Mouse (Mus musculus): ENCODE data around the gene Bad.
A peak's percentile ranks its signal among the peaks of the same experiment; 100 is the strongest.
"Not testable (repeated sequence)": the region's sequence is repeated elsewhere in the genome, so short reads cannot be mapped to it uniquely, and the experiment has no call there.

The Bad gene

GRCm38 (mm10) chr19:6941372-6942248 lies at the start of gene Bad:
Bad (plus strand) TSS chr19:6941861.
- DNase-seq, result peak; percentile 95

- DNase-seq, result no peak
These were observed 49.1 kb upstream of the Bad start for GRCm38 (mm10) chr19:6892512-6892911.

- DNase-seq, result no peak
These were observed 47.8 kb upstream of the Bad start for GRCm38 (mm10) chr19:6893731-6894451.

GRCm38 (mm10) chr19:6895608-6896305 lies 45.9 kb upstream of the Bad start:
- DNase-seq, result not testable (repeated sequence)

GRCm38 (mm10) chr19:6899641-6900040 lies 42.0 kb upstream of the Bad start:
- DNase-seq, result no peak

- no peak for DNase-seq
These were observed 38.6 kb upstream of the Bad start for GRCm38 (mm10) chr19:6903031-6903430.

- no peak for DNase-seq
These were observed 36.8 kb upstream of the Bad start for GRCm38 (mm10) chr19:6904846-6905245.

GRCm38 (mm10) chr19:6905498-6906159 lies 36.0 kb upstream of the Bad start:
- no peak for DNase-seq

- DNase-seq, result no peak
These were observed 35.5 kb upstream of the Bad start for GRCm38 (mm10) chr19:6906199-6906598.

GRCm38 (mm10) chr19:6907094-6907493 lies 34.6 kb upstream of the Bad start:
- no peak for DNase-seq

GRCm38 (mm10) chr19:6907811-6908540 lies 33.7 kb upstream of the Bad start:
- DNase-seq, result no peak

- DNase-seq, result no peak
These were observed 32.6 kb upstream of the Bad start for GRCm38 (mm10) chr19:6909021-6909420.

GRCm38 (mm10) chr19:6909507-6910289 lies 32.0 kb upstream of the Bad start, which contains the start of the genes Trmt112 and Prdx5:
Trmt112 (plus strand) TSS chr19:6909698.
Prdx5 (minus strand) TSS chr19:6910106.
- peak; percentile 89 for DNase-seq

- peak; percentile 63 for DNase-seq
These were observed 31.4 kb upstream of the Bad start for GRCm38 (mm10) chr19:6910306-6910705.

- DNase-seq, result no peak
These were observed 30.3 kb upstream of the Bad start for GRCm38 (mm10) chr19:6911101-6912074.

- no peak for DNase-seq
These were observed 29.3 kb upstream of the Bad start for GRCm38 (mm10) chr19:6912205-6912970.

- no peak for DNase-seq
These were observed 28.6 kb upstream of the Bad start for GRCm38 (mm10) chr19:6913036-6913435.

GRCm38 (mm10) chr19:6913991-6914390 lies 27.7 kb upstream of the Bad start:
- DNase-seq, result no peak

- no peak for DNase-seq
These were observed 27.1 kb upstream of the Bad start for GRCm38 (mm10) chr19:6914540-6914939.

All from thymus, postnatal 25 days (tissue).